Mouse (Mus musculus) embryo, embryonic 11 days (tissue): ENCODE measurements around the gene Slc38a3.

Experiments used
- DNase-seq: peaks from one replicate; pipeline ENCODE4 v3.0.0-alpha.2; 2015

The Slc38a3 gene

GRCm38 (mm10) chr9:107665308-107665707 is 4.0 kb downstream of the Slc38a3 start:
- DNase-seq = no peak

DNA sequence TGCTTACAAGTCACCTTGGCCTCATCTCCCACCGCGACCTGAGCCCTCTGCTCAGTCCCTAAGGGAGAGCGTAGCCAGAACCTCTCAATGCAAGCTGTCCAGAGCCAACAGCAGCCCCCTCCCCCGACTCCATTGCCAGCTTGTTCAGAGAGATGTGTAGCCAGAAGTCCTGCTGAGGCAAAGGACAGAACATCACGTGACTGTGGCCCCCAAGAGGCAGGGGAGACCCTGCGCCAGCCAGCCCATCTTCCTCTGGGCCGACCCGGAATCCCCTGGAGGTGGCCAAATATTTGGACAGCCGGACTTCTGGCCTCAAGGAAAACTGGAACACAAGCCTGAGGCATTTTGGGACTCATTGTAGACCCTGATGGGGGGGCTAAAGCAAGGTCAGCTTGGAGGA is 5.8 kb downstream of the Slc38a3 start:
- no peak for DNase-seq

- no peak for DNase-seq
Observed at GRCm38 (mm10) chr9:107662342-107662741, 7.0 kb downstream of the Slc38a3 start.

GRCm38 (mm10) chr9:107660777-107661176 is 8.6 kb downstream of the Slc38a3 start:
- DNase-seq = no peak

- DNase-seq = no peak
Observed at GRCm38 (mm10) chr9:107659961-107660360, 9.4 kb downstream of the Slc38a3 start.

GRCm38 (mm10) chr9:107659551-107659950 is 9.8 kb downstream of the Slc38a3 start:
- no peak for DNase-seq

- no peak for DNase-seq
Observed at GRCm38 (mm10) chr9:107658096-107658495, 11.2 kb downstream of the Slc38a3 start.

GRCm38 (mm10) chr9:107657144-107657543 is 12.2 kb downstream of the Slc38a3 start:
- DNase-seq = no peak

DNA sequence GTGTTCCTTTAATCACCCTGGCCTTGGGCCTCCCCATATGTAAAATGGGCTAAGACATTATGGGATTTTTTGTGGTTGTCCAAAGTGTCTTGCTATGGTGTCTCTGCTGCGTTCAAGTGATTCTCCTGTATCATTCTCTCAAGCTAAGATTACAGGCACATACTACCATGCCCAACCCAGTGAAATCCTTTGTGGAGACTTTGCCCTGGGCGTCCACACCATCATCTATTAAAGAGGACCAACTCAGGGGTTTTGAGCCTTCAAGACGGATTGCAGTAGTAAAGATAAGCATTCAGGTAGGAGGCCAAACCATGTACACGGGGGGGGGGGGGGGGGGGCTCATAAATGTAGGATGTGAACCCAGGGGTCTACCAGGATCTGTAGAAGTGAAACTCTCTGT is 14.7 kb downstream of the Slc38a3 start:
- DNase-seq = no peak

GRCm38 (mm10) chr9:107653474-107653873 is 15.9 kb downstream of the Slc38a3 start:
- no peak for DNase-seq

DNA sequence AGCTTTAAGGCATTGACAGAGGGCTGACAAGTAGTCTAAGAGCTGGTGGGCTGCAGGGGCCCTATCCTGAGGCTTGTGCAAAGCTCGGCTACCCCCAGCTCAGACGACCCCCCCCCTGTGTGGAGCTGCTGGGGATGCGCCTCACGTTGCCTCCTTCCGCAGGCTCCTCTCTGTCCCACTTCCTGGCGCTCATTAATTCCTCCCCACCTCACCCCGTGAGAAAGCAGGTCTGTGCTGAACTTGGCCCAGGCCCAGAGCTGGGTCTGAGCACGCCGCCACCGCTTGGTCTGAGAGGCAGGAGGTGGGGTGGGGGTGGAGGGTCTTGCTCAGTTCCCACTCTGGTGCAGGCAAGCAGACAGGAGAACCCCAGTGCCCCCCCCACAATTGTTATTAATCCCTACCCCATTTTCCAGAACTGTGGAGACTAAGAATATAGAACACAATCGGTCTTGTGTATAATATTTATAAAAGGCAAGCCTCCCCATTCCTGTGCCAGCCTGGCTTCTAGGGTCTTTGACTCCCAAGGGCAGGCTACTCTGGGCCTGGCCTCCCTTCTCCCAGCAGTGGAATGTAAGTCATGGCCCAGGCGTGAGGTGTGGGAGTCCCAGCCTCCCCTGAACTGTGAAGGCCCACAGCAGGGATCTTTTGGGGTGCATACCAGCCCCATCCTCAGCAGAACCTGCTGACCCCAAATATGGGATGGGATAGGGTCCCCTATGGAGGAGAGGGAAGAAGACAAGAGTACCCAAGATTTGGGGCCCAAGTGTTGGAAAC is 18.4 kb downstream of the Slc38a3 start:
- no peak for DNase-seq

- no peak for DNase-seq
Observed at GRCm38 (mm10) chr9:107650225-107650624, 19.1 kb downstream of the Slc38a3 start.

- DNase-seq = no peak
Observed at GRCm38 (mm10) chr9:107648767-107649166, 20.6 kb downstream of the Slc38a3 start.

DNA sequence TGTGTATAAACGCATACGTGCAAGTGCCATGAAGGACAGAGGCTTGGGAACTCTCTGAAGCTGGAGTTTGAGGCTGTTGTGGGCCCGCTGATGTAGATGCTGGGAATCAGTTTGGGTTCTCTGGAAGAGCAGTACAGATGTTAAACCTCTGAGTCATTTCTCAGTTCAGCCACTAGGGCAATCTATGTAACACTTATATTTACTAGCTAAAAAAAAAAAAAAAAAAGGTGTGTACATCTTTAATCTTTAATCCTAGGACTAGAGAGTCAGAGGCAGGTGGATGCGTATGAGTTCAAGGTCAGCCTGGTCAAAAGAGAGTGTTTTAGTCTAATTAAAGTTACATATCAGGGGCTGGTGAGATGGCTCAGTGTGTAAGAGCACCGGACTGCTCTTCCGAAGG is 22.4 kb downstream of the Slc38a3 start:
- DNase-seq = no peak

GRCm38 (mm10) chr9:107645577-107645976 is 23.8 kb downstream of the Slc38a3 start:
- DNase-seq = peak; percentile 89

DNA sequence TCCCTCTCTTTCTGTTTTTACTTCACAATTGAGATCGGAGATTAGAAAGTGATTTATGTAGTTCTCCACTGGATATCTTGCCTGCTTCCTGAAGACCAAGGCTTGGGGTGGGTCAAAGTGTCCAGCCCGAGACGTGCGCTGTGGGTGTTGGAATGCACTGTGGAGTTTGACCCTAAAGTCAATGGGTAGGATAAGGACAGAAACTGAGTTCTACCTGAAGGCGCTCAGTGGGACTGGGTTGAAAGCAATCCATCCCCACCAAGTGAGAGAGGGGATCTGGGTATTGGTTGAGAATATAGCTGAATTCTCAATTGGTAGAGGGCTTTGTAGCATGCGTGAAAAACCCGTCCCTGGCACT is 24.2 kb downstream of the Slc38a3 start:
- no peak for DNase-seq

- DNase-seq = peak; percentile 97
Observed at GRCm38 (mm10) chr9:107644495-107645152, 24.7 kb downstream of the Slc38a3 start.

DNA sequence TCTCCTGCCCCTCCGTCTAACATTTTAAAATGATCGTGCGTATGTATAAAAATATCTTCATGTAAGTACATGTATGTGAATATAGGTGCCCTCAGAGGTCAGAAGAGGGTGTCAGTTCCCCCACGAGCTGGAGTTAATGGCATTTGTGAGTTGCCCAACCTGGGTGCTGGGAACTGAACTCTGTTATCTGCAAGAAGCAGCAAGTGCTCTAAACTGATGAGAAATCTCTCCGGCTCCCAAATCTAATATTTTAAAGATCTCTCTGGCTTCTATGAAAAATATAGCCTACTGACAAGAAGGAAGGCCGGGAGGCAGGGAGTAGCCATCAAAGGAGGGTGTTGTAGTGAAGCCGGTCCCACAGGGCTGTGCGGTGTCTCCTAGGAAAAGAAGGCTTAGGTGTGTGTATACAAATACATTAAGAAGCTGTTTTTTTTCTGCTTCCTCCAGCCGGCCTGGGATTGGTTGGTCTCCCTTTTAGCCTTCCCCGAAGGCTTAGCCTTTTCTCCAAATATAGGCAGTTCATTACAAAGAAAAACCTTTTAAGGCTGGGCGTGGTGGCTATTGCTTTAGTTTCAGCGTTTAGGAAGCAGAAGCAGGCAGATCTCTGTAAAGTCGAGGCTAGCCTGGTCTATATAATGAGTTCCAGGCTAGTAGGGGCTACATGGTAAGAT is 25.7 kb downstream of the Slc38a3 start:
- no peak for DNase-seq

DNA sequence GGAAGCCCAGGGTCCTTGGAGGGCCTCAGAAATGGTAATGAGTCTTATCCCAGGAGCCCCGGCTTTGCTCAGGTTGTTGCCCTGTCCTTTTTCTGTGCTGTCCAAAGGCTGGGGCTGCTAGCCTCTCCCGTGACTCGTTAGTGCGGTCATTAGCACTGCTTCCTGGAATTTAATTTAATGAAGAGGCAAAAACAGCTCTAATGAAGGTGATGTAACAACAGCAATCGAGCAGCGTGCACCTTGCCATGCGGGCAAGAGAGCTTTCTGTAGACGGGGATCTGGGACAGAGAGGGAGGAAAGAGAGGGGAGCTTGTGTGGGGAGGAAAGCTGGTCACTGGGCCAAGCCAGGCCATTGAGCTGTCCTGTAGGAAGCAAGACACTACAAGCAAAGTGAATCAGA is 27.7 kb downstream of the Slc38a3 start:
- no peak for DNase-seq

GRCm38 (mm10) chr9:107640257-107640772 is 29.0 kb downstream of the Slc38a3 start:
- DNase-seq = no peak

GRCm38 (mm10) chr9:107637070-107637469 is 32.3 kb downstream of the Slc38a3 start:
- peak; percentile 89 for DNase-seq

DNA sequence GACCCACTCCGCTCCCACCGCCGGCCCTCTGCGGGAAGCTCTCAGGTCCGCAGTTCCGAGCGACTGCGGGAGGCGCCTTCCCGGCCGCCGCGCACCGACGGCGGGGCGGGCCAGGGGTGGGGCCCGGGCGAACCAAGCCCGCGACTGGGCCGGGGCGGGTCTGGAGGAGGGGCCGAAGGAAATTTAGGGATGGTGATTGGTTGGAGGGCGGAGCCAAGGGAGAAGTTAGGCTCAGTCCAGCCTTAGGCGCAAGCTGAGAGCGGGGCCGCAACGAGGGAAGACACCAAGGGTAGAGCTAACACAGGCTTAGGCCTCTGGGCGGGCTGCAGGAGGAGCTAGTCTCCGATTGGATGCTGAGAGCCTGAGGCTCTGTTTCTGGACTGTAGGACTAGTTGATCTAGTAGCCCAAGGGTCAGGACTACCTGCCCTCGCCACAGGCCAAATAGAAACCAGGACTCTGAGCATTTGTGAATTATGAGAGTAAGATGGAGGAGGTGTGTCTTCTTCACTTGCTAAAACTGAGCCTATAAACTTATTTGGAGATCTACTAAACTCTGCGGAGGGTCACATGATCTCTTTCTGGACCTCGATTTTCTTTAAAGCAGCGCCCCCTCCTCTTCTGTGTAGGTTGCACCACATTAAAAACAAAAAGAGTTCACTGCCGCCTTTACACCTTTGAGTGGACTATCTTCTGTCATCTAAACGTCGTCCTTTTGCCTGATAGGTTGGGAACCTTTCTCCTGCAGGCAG is 33.9 kb downstream of the Slc38a3 start, which contains the start of gene Gnai2:
Gnai2 (minus strand) TSS at position 89 of the 750 bp plus-strand sequence.
- DNase-seq = peak; percentile 98
